Mouse (Mus musculus) liver, embryonic 16.5 days (tissue): ENCODE data around the gene Fras1. TPM values are rescaled to one million over a fixed set of nuclear protein-coding genes. Genes with fewer than 3 reads are reported as not detected.

Experiments used
- ATAC-seq: fragments of 200-750 bp; cut with Nextera tagmentation; 2 replicates; pipeline ENCODE4 v1.8.0; 2017; ENCODE audit warnings: low read depth, mild to moderate bottlenecking, moderate number of reproducible peaks, moderate library complexity
- H3K27ac ChIP-seq: fragments of 300-500 bp; sonication (generic); 2 replicates; pipeline ENCODE4 v1.5.1; 2014; ENCODE audit warnings: mild to moderate bottlenecking, low read length
- H3K27me3 ChIP-seq: fragments of 300-500 bp; sonication (generic); 2 replicates; pipeline ENCODE4 v1.6.1; 2014; ENCODE audit warnings: low read depth, low read length, mixed read lengths; ENCODE audit not compliant: control insufficient read depth, insufficient read depth
- H3K36me3 ChIP-seq: fragments of 300-500 bp; sonication (generic); 2 replicates; pipeline ENCODE4 v1.6.1; 2014; ENCODE audit warnings: mild to moderate bottlenecking; ENCODE audit not compliant: control insufficient read depth, insufficient read depth
- H3K4me1 ChIP-seq: fragments of 300-500 bp; sonication (generic); 2 replicates; pipeline ENCODE4 v1.6.1; 2014; ENCODE audit warnings: low read depth, low read length, mixed read lengths; ENCODE audit not compliant: control insufficient read depth
- H3K4me2 ChIP-seq: fragments of 300-500 bp; sonication (generic); 2 replicates; pipeline ENCODE4 v1.6.1; 2014; ENCODE audit warnings: low read depth, low read length, mixed read lengths
- H3K4me3 ChIP-seq: fragments of 300-500 bp; sonication (generic); 2 replicates; pipeline ENCODE4 v1.5.1; 2014; ENCODE audit warnings: low read depth, mild to moderate bottlenecking, low read length
- H3K9ac ChIP-seq: fragments of 300-500 bp; sonication (generic); 2 replicates; pipeline ENCODE4 v1.6.1; 2014; ENCODE audit warnings: low read depth, low read length
- H3K9me3 ChIP-seq: fragments of 300-500 bp; sonication (generic); replicated peaks from 2 replicates; pipeline ENCODE4 v1.6.1; 2016; ENCODE audit warnings: low read length; ENCODE audit not compliant: control insufficient read depth
- WGBS: fragments of 180-500 bp; shearing (Covaris S2); extraction: QIAGEN DNeasy Blood & Tissue Kit; methylation state at CpG from one replicate; pipeline ENCODE4 v1.1.7; 2014; ENCODE audit not compliant: insufficient replicate concordance; 5-methylcytosine and 5-hydroxymethylcytosine counted together
- polyA plus RNA-seq: library from polyadenylated mRNA; unstranded; fragments of >200 nt; fragmentation: Nextera tagmentation; extraction: Ambion mirVana; gene quantifications from 2 replicates; pipeline ENCODE4 v1.2.1, GENCODE M21; 2015

Fras1 gene
- polyA plus RNA-seq, 1 experiment from 2014 or later: 1.1 TPM

DNA sequence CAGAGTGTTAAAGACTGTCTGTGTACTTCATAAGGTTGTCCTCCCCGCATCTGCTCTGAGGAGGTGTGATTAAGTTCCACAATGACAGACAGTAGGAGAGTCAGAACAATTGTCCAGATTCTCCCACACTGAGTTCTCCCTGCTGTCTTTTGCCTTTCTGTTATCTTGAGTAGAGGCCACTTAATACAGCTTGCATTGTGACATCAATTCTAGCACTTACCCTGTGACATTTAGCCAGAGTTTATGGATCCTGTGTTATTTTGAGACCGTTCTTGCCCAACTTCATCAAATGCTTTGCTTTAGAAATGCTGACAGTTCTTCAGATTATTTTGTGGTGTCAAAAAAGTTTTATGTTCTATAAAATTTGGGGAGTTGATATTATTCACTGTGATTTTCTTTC is 81.5 kb downstream of the Fras1 start:
- H3K4me1 ChIP-seq: no peaks in the 10 kb centered on the region; the same call in 1 of the 2 replicates
- no peaks in the 10 kb centered on the region for H3K9me3 ChIP-seq
- H3K9ac ChIP-seq: no peak overlapping the region
- H3K4me3 ChIP-seq: no peak overlapping the region
- H3K27me3 ChIP-seq: no peaks in the 10 kb centered on the region
- WGBS: 64% methylated on average over 2 of the region's 2 CpGs
- no peaks in the 10 kb centered on the region for H3K36me3 ChIP-seq
- ATAC-seq: no peak
- H3K4me2 ChIP-seq: no peak overlapping the region
- no peak overlapping the region for H3K27ac ChIP-seq

GRCm38 (mm10) chr5:96457436-96457958 is 83.7 kb downstream of the Fras1 start:
- Histone ChIP-seq H3K4me3 (no peak overlapping the region), H3K4me1 (no peaks in the 10 kb centered on the region; the same call in 1 of the 2 replicates), H3K27ac (no peak overlapping the region), H3K9ac (no peak overlapping the region), H3K4me2 (no peak overlapping the region), H3K36me3 (no peaks in the 10 kb centered on the region), H3K9me3 (no peaks in the 10 kb centered on the region), H3K27me3 (no peaks in the 10 kb centered on the region)
- 51% methylated on average over 4 of the region's 4 CpGs for WGBS
- no peak for ATAC-seq

DNA sequence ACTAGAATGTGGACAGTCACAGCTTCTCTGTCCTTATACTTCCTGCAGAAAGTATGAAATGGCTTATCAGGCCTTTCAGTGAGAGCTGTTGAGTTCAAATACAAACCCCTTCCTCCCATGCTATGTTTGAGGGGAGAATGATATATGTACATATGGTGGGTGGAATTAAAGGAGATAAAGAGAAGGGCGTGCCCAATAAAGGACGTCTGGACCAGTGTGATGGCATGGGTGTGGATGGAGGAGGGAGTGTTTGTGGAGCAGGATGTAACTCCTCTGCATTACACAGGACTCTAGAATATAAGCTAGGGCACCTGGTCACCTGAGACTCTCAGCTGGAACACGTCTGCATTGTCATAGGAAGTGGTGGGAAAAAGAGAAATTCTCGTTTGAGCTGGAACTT is 85.8 kb downstream of the Fras1 start:
- ATAC-seq: peak; percentile 64; the same call in 1 of the 2 replicates
- Histone ChIP-seq H3K36me3 (no peaks in the 10 kb centered on the region), H3K9ac (no peak overlapping the region), H3K4me3 (no peak overlapping the region), H3K27ac (no peak overlapping the region), H3K27me3 (no peaks in the 10 kb centered on the region), H3K9me3 (no peaks in the 10 kb centered on the region), H3K4me1 (no peaks in the 10 kb centered on the region), H3K4me2 (no peak overlapping the region)
- 35% methylated on average over 4 of the region's 4 CpGs for WGBS

- Histone ChIP-seq H3K9me3 (no peaks in the 10 kb centered on the region), H3K4me3 (no peak overlapping the region), H3K9ac (no peak overlapping the region), H3K4me1 (no peaks in the 10 kb centered on the region), H3K27me3 (no peaks in the 10 kb centered on the region), H3K4me2 (no peak overlapping the region), H3K27ac (no peak overlapping the region), H3K36me3 (no peaks in the 10 kb centered on the region)
- ATAC-seq: no peak
- WGBS: 76% methylated on average over 2 of the region's 2 CpGs
Measured at GRCm38 (mm10) chr5:96462197-96462596, 88.4 kb downstream of the Fras1 start.

DNA sequence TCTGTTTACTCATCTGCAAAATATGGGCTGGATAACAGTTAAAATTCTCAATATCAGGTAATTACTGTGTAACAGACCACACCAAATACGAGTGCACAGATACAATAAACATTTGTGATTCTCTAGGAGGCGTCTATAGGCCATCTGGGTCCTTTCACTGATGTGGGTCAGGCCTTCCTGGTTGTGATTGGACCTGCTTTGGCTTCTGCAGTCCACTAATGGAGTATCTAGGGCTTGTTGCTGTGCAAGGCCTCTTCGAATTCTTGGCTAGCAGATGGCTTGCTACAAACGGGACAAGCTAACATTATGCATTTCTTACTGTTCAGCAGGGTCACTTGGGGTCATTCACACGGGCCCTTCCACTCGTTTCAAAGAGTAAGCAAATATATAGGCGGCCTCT is 92.7 kb downstream of the Fras1 start:
- H3K27me3 ChIP-seq: no peaks in the 10 kb centered on the region
- H3K9me3 ChIP-seq: no peaks in the 10 kb centered on the region
- WGBS: 32% methylated on average over 7 of the region's 7 CpGs
- no peaks in the 10 kb centered on the region for H3K4me1 ChIP-seq
- H3K4me3 ChIP-seq: no peak overlapping the region
- no peak overlapping the region for H3K27ac ChIP-seq
- H3K36me3 ChIP-seq: no peaks in the 10 kb centered on the region
- no peak overlapping the region for H3K4me2 ChIP-seq
- ATAC-seq: no peak
- no peak overlapping the region for H3K9ac ChIP-seq

GRCm38 (mm10) chr5:96471995-96472394 is 98.2 kb downstream of the Fras1 start:
- Histone ChIP-seq H3K27me3 (no peaks in the 10 kb centered on the region), H3K36me3 (no peaks in the 10 kb centered on the region), H3K9ac (no peak overlapping the region), H3K27ac (no peak overlapping the region), H3K4me2 (no peak overlapping the region), H3K4me3 (no peak overlapping the region), H3K9me3 (no peaks in the 10 kb centered on the region), H3K4me1 (no peaks in the 10 kb centered on the region)
- no peak for ATAC-seq
- WGBS: 43% methylated on average over 3 of the region's 3 CpGs

DNA sequence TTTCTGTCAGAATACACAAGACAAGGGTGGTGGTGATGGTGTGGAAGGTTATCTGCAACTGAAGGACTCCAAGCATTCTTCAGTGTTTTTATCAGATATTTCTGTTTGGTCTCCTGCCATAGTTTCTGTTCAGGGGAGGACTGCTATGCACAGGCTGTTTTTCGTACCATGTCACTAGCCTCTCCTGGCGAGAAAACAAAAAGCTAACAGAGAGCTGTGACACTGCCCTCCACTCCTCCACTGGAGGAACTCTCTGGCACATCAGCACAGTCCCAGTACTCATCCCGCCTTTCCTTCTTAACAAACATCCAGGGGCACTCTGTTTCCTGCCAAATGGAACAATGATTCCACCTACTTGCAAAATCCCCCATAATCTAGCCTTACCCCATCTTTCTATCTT is 101.7 kb downstream of the Fras1 start:
- H3K4me2 ChIP-seq: no peak overlapping the region
- H3K27me3 ChIP-seq: no peaks in the 10 kb centered on the region
- H3K9me3 ChIP-seq: no peaks in the 10 kb centered on the region
- 52% methylated on average over 3 of the region's 3 CpGs for WGBS
- no peak for ATAC-seq
- H3K4me3 ChIP-seq: no peak overlapping the region
- no peak overlapping the region for H3K27ac ChIP-seq
- no peaks in the 10 kb centered on the region for H3K4me1 ChIP-seq
- H3K9ac ChIP-seq: no peak overlapping the region
- H3K36me3 ChIP-seq: no peaks in the 10 kb centered on the region

DNA sequence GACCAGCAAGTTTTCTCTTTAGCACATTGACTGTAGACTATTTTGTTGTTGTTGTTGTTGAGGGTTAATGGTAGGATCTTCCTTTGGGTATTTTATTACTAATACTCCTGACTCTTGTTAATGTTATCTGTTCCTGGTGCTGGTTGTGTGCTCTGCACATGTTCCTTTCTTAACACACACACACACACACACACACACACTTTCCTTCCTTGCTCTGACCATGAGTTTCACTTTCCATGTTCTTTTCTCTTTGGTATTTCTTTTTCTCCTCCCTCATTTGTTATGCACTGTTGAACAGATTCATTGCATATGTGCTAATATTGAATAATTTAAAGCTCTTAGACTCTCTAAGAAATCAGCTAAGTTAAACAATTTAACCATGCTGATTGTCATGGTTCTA is 105.2 kb downstream of the Fras1 start:
- no peak for ATAC-seq
- H3K4me2 ChIP-seq: no peak overlapping the region
- H3K36me3 ChIP-seq: no peaks in the 10 kb centered on the region
- no peaks in the 10 kb centered on the region for H3K9me3 ChIP-seq
- no peaks in the 10 kb centered on the region for H3K4me1 ChIP-seq
- no peak overlapping the region for H3K4me3 ChIP-seq
- H3K27me3 ChIP-seq: no peaks in the 10 kb centered on the region
- no peak overlapping the region for H3K9ac ChIP-seq
- no peak overlapping the region for H3K27ac ChIP-seq

GRCm38 (mm10) chr5:96481159-96481558 is 107.4 kb downstream of the Fras1 start:
- Histone ChIP-seq H3K27ac (no peak overlapping the region), H3K4me3 (no peak overlapping the region), H3K9me3 (no peaks in the 10 kb centered on the region), H3K4me1 (no peaks in the 10 kb centered on the region), H3K4me2 (no peak overlapping the region), H3K9ac (no peak overlapping the region), H3K27me3 (no peaks in the 10 kb centered on the region), H3K36me3 (no peaks in the 10 kb centered on the region)
- WGBS: 58% methylated on average over 2 of the region's 2 CpGs
- ATAC-seq: no peak
